8 mouse cellular contexts compared by ENCODE assay signal in genomic region chrX:142390247-142390908, GRCm38 (mm10). TPM values are rescaled to one million over a fixed set of nuclear protein-coding genes. Genes with fewer than 3 reads are reported as not detected.
DNase-seq lines count a peak whose midpoint lies in the region; ATAC-seq and TF ChIP-seq lines count a peak whose summit lies in the region.

Gene Acsl4 (minus strand): TSS chrX:142390535.

- peak within 1 kb of the TSS; percentile 62 for H3K27ac ChIP-seq in ES-E14 (ENCODE audit: insufficient read depth, low read depth, low read length, poor library complexity, severe bottlenecking)
- H3K27ac ChIP-seq in forebrain, embryonic 16.5 days (ENCODE audit: low read length), result peak within 1 kb of the TSS; percentile 80
- peak within 1 kb of the TSS; percentile 77 for H3K27ac ChIP-seq in lung, embryonic 15.5 days

- intact Hi-C loops in heart, postnatal 36 days (cut with DNase I), result loop anchor here (5.0 kb wide), 1 partner anchor 292 kb away; the partner anchor contains the start of gene Tmem164

- WGBS in forebrain, embryonic 16.5 days, result 14% methylated on average over 39 of the region's 59 CpGs
- 9% methylated on average over 27 of the region's 59 CpGs for WGBS in lung, embryonic 15.5 days

- ATAC-seq in forebrain, embryonic 16.5 days, result peak; percentile 99
- peak; percentile 98 for ATAC-seq in lung, embryonic 15.5 days (ENCODE audit: borderline replicate concordance, extremely low read depth, low FRiP score, low TSS enrichment)

- peak within 1 kb of the TSS; percentile 56 for H3K4me2 ChIP-seq in forebrain, embryonic 16.5 days (ENCODE audit: low read length)
- H3K4me2 ChIP-seq in lung, embryonic 15.5 days, result peak within 1 kb of the TSS; percentile 58

- in situ Hi-C loops in ES-E14 (cut with MboI; ENCODE audit: low sequenced_read_pairs in 2 of 2, unreplicated experiment in 2 of 2), result no loop called here

- peak; percentile 56 for DNase-seq in ES-E14 (ENCODE audit: low read depth, low spot score)
- peak; percentile 90 for DNase-seq in cerebellum, adult 11-12 months
- peak; percentile 85 to 88 for DNase-seq in heart, postnatal 36 days
- DNase-seq in layer of hippocampus, adult 8-10 months (ENCODE audit: low spot score in 2 of 2), result peak; percentile 78 to 79
- peak; percentile 90 for DNase-seq in ovary, adult 18-20 months (ENCODE audit: low spot score)
- DNase-seq in thymus, postnatal 0 days (ENCODE audit: low spot score), result peak; percentile 90

- peak within 1 kb of the TSS; percentile 79 to 88 for H3K4me3 ChIP-seq in ES-E14 (ENCODE audit: insufficient read depth in 1 of 2, low read depth in 1 of 2, low read length in 2 of 2, poor library complexity in 1 of 2, severe bottlenecking in 1 of 2)
- peak within 1 kb of the TSS; percentile 60 for H3K4me3 ChIP-seq in forebrain, embryonic 16.5 days (replicated peaks; ENCODE audit: low read length)
- peak within 1 kb of the TSS; percentile 64 for H3K4me3 ChIP-seq in lung, embryonic 15.5 days

- H3K9ac ChIP-seq in ES-E14 (ENCODE audit: insufficient read depth, low read depth, low read length, poor library complexity, severe bottlenecking), result peak within 1 kb of the TSS; percentile 90
- peak within 1 kb of the TSS; percentile 71 for H3K9ac ChIP-seq in forebrain, embryonic 16.5 days (replicated peaks; ENCODE audit: low read depth, low read length)
- H3K9ac ChIP-seq in lung, embryonic 15.5 days, result peak within 1 kb of the TSS; percentile 66

- no peaks in the 10 kb centered on the region for H3K9me3 ChIP-seq in ES-E14 (ENCODE audit: control insufficient read depth, insufficient read depth, low read depth, low read length)
- H3K9me3 ChIP-seq in forebrain, embryonic 16.5 days (ENCODE audit: control insufficient read depth, low read length), result no peaks in the 10 kb centered on the region
- no peaks in the 10 kb centered on the region for H3K9me3 ChIP-seq in lung, embryonic 15.5 days

- no peaks in the 10 kb centered on the region for H3K27me3 ChIP-seq in forebrain, embryonic 16.5 days (replicated peaks; ENCODE audit: control insufficient read depth, insufficient read depth, low read length)
- peaks cover 8% of the 10 kb centered on the region; the same call in 1 of the 2 replicates for H3K27me3 ChIP-seq in lung, embryonic 15.5 days

- H3K4me1 ChIP-seq in ES-E14 (ENCODE audit: control insufficient read depth in 2 of 2, insufficient read depth in 2 of 2, low read length in 2 of 2, poor library complexity in 1 of 2), result peaks cover 0 to 2% of the 10 kb centered on the region in 2 experiments; a peak in 1 of 4 replicates
- peaks cover 2% of the 10 kb centered on the region; the same call in 1 of the 2 replicates for H3K4me1 ChIP-seq in forebrain, embryonic 16.5 days (replicated peaks; ENCODE audit: control insufficient read depth, insufficient read depth, low read length)
- H3K4me1 ChIP-seq in lung, embryonic 15.5 days, result no peaks in the 10 kb centered on the region

- no peaks in the 10 kb centered on the region for H3K36me3 ChIP-seq in ES-E14 (ENCODE audit: control insufficient read depth, insufficient read depth, low read length, poor library complexity, severe bottlenecking)
- H3K36me3 ChIP-seq in forebrain, embryonic 16.5 days (ENCODE audit: control insufficient read depth, insufficient read depth), result no peaks in the 10 kb centered on the region
- no peaks in the 10 kb centered on the region for H3K36me3 ChIP-seq in lung, embryonic 15.5 days

TF ChIP-seq in ES-E14, 5 proteins besides CTCF, POLR2A, EP300 and RAD21:
- TF ChIP-seq ZNF384 (IDR thresholded peaks at IDR 0.05; ENCODE audit: low read depth, low read length) (peak; percentile 52; the same call in 1 of the 2 replicates), MAFK (IDR thresholded peaks at IDR 0.05; ENCODE audit: insufficient read depth, low read depth, low read length) (no peak)

RNA-seq across cellular contexts. Expression of gene Acsl4, which starts in this region (rescaled TPM):
- total RNA-seq in ES-E14 (2012; rRNA removed), result 23.9 and 28.5 TPM in 2 replicates
- polyA plus RNA-seq in forebrain, embryonic 16.5 days (2015; fragmentation: Nextera tagmentation; extraction: Ambion mirVana), result 14.4 and 15.8 TPM in 2 replicates
- total RNA-seq in heart, postnatal 36 days (2021), result 10 to 100 TPM in 1 of 2 experiments, 1 to 10 TPM in 1; 10.0 to 11.5 TPM
- total RNA-seq in layer of hippocampus, adult 8-10 months (2022), result 10 to 100 TPM; 63.3 to 68.7 (median 64.7) TPM
- 16.9 and 19.4 TPM in 2 replicates for polyA plus RNA-seq in lung, embryonic 15.5 days (2015; fragmentation: Nextera tagmentation; extraction: Ambion mirVana)
- 20.9 and 22.1 TPM in 2 replicates for polyA plus RNA-seq in thymus, postnatal 0 days (2015; fragmentation: Nextera tagmentation; extraction: Ambion mirVana)

Comparison
In these comparisons a context has a peak if more than half of its experiments do, and no peak if none do; other contexts are left out.
1. Peak in every context shown above with its lines: DNase-seq, ATAC-seq, H3K4me3 ChIP-seq and H3K27ac ChIP-seq.